In genomic region chr2:167492713-167493636, GRCm38 (mm10) we compare ENCODE assay signal across 8 mouse cellular contexts. TPM values are rescaled to one million over a fixed set of nuclear protein-coding genes. Genes with fewer than 3 reads are reported as not detected.
DNase-seq lines count a peak whose midpoint lies in the region; ATAC-seq and TF ChIP-seq lines count a peak whose summit lies in the region.

TSS of gene Spata2 (minus strand) at chr2:167492887.

- DNase-seq in gastrocnemius, postnatal 10 days = peak; percentile 93
- peak; percentile 98 for DNase-seq in induced T-regulatory cell, adult 2 months (ENCODE audit: low read depth)
- DNase-seq in left cerebral cortex, adult 9 months (ENCODE audit: low spot score in 2 of 2) = peak; percentile 82 to 95
- peak; percentile 92 for DNase-seq in right cerebral cortex, postnatal 14 days
- DNase-seq in urinary bladder, postnatal 36 days (ENCODE audit: low spot score in 2 of 2) = peak; percentile 94 to 95

- no peak for TF ChIP-seq CTCF in cortical plate, adult 2 months (IDR thresholded peaks at IDR 0.05; ENCODE audit: extremely low read depth, insufficient read depth, low read length)

- peak; percentile 61; the same call in 1 of the 2 replicates for TF ChIP-seq POLR2A in cortical plate, adult 2 months (IDR thresholded peaks at IDR 0.05; ENCODE audit: extremely low read depth, insufficient read depth, low read length)

- peak within 1 kb of the TSS; percentile 72 for H3K4me3 ChIP-seq in cortical plate, adult 2 months (ENCODE audit: insufficient read depth, low read length)

- ATAC-seq in activated CD4-positive, CD25-positive, alpha-beta regulatory T cell, adult 4 months = peak; percentile 82
- ATAC-seq in megakaryocyte progenitor cell, adult 5-6 weeks (replicated peaks; ENCODE audit: poor library complexity) = peak; percentile 80

- peaks cover 4% of the 10 kb centered on the region for H3K4me1 ChIP-seq in cortical plate, adult 2 months (ENCODE audit: control insufficient read depth, insufficient read depth, low read length)

- peak within 1 kb of the TSS; percentile 99 for H3K27ac ChIP-seq in cortical plate, adult 2 months (ENCODE audit: insufficient read depth, low read length)

RNA-seq across cellular contexts. Expression of gene Spata2, which starts in this region (rescaled TPM):
- polyA plus RNA-seq in activated CD4-positive, CD25-positive, alpha-beta regulatory T cell, adult 4 months (2017; shearing (Covaris generic)) = 10 to 100 TPM in 1 of 2 experiments, 1 to 10 TPM in 1; 7.4 to 11.7 TPM
- polyA plus RNA-seq in cortical plate, adult 2 months (2012; rRNA removed) = 62.9 and 63.2 TPM in 2 replicates
- 10 to 100 TPM; 14.9 to 15.6 TPM for total RNA-seq in gastrocnemius, postnatal 10 days (2021)
- total RNA-seq in megakaryocyte progenitor cell, adult 5-6 weeks (2015) = 10.5 and 11.8 TPM in 2 replicates
- total RNA-seq in megakaryocyte progenitor cell, adult 5-6 weeks (2017) = 7.4 and 7.7 TPM in 2 replicates

Comparison
In these comparisons a context has a peak if more than half of its experiments do, and no peak if none do; other contexts are left out.
1. Peak in every context shown above with its lines: DNase-seq, ATAC-seq, H3K4me3 ChIP-seq and H3K27ac ChIP-seq.